Mouse (Mus musculus): Measurements from ENCODE around the gene Slc25a16. TPM values are rescaled to one million over a fixed set of nuclear protein-coding genes. Genes with fewer than 3 reads are reported as not detected.
A peak's percentile ranks its signal among the peaks of the same experiment; 100 is the strongest.

The Slc25a16 gene
- polyA plus RNA-seq, 1 experiment from 2014 or later, result 9.6 TPM

- Histone ChIP-seq H3K4me3 (ENCODE audit: low read depth, low read length) (peak overlapping the region; percentile 95), H3K9ac (ENCODE audit: low read length) (peak overlapping the region; percentile 86), H3K9me3 (ENCODE audit: control insufficient read depth, low read length) (no peaks in the 10 kb centered on the region), H3K4me1 (ENCODE audit: control insufficient read depth, insufficient read depth, low read length) (peaks cover 5% of the 10 kb centered on the region), H3K4me2 (peak overlapping the region; percentile 92), H3K27ac (ENCODE audit: low read depth, low read length) (peak overlapping the region; percentile 67), H3K27me3 (ENCODE audit: control insufficient read depth, insufficient read depth, low read length) (no peaks in the 10 kb centered on the region), H3K36me3 (ENCODE audit: control insufficient read depth, insufficient read depth, low read length) (no peaks in the 10 kb centered on the region)
- no peak for DNase-seq (ENCODE audit: low spot score, missing footprints)
- WGBS, result under 1% methylated on average over 29 of the region's 29 CpGs
- peak; percentile 83 for ATAC-seq (ENCODE audit: low FRiP score)
These were observed 328 bp downstream of the Slc25a16 start for GRCm38 (mm10) chr10:62920766-62921156.

DNA sequence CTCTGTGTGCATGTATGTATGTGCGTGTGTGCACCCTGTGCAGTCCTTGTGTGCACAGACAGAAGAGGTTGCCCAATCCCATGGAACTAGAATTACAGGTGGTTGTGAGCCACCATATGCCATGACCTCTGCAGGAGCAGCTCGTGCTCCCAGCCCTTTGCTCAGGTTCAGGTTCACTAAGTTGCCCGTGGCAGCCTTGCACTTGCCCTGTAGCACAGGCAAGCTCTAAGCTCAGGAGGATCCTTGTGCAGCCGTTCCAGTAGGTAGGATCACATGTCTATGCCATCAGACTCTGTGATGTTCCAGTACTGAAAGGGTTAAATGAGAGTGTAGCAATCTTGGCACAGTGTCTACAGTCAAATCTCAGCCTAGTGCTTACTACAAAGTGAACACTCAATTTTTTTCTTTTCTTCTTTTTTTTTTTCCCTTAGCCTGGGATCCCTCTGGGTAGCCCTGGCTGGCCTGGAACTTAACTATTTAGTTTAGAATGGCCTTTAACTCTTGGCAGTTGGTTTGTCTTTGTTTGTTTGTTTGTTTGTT lies 3.7 kb downstream of the Slc25a16 start:
- Histone ChIP-seq H3K4me1 (ENCODE audit: control insufficient read depth, insufficient read depth, low read length) (peaks cover 5% of the 10 kb centered on the region), H3K9me3 (ENCODE audit: control insufficient read depth, low read length) (no peaks in the 10 kb centered on the region), H3K9ac (ENCODE audit: low read length) (no peak overlapping the region), H3K4me2 (no peak overlapping the region), H3K27me3 (ENCODE audit: control insufficient read depth, insufficient read depth, low read length) (no peaks in the 10 kb centered on the region), H3K4me3 (ENCODE audit: low read depth, low read length) (no peak overlapping the region), H3K27ac (ENCODE audit: low read depth, low read length) (no peak overlapping the region), H3K36me3 (ENCODE audit: control insufficient read depth, insufficient read depth, low read length) (peaks cover 6% of the 10 kb centered on the region; the same call in 1 of the 2 replicates)
- 89% methylated on average over 4 of the region's 4 CpGs for WGBS
- ATAC-seq (ENCODE audit: low FRiP score) (no peak), DNase-seq (ENCODE audit: low spot score, missing footprints) (no peak)

GRCm38 (mm10) chr10:62932381-62932780 lies 11.9 kb downstream of the Slc25a16 start:
- no peaks in the 10 kb centered on the region for H3K27me3 ChIP-seq (ENCODE audit: control insufficient read depth, insufficient read depth, low read length)
- H3K27ac ChIP-seq (ENCODE audit: low read depth, low read length), result no peak overlapping the region
- no peak for ATAC-seq (ENCODE audit: low FRiP score)
- H3K9me3 ChIP-seq (ENCODE audit: control insufficient read depth, low read length), result no peaks in the 10 kb centered on the region
- H3K4me2 ChIP-seq, result no peak overlapping the region
- H3K4me3 ChIP-seq (ENCODE audit: low read depth, low read length), result no peak overlapping the region
- DNase-seq (ENCODE audit: low spot score, missing footprints), result no peak
- H3K9ac ChIP-seq (ENCODE audit: low read length), result no peak overlapping the region
- H3K36me3 ChIP-seq (ENCODE audit: control insufficient read depth, insufficient read depth, low read length), result peaks cover 6% of the 10 kb centered on the region; the same call in 1 of the 2 replicates
- no peaks in the 10 kb centered on the region for H3K4me1 ChIP-seq (ENCODE audit: control insufficient read depth, insufficient read depth, low read length)
- 88% methylated on average over 1 of the region's 1 CpGs for WGBS

GRCm38 (mm10) chr10:62944975-62945580 lies 24.6 kb downstream of the Slc25a16 start:
- no peak for DNase-seq (ENCODE audit: low spot score, missing footprints)
- Histone ChIP-seq H3K4me2 (no peak overlapping the region), H3K9ac (ENCODE audit: low read length) (no peak overlapping the region), H3K4me3 (ENCODE audit: low read depth, low read length) (no peak overlapping the region), H3K4me1 (ENCODE audit: control insufficient read depth, insufficient read depth, low read length) (no peaks in the 10 kb centered on the region), H3K36me3 (ENCODE audit: control insufficient read depth, insufficient read depth, low read length) (peaks cover 2% of the 10 kb centered on the region; the same call in 1 of the 2 replicates), H3K9me3 (ENCODE audit: control insufficient read depth, low read length) (no peaks in the 10 kb centered on the region), H3K27me3 (ENCODE audit: control insufficient read depth, insufficient read depth, low read length) (no peaks in the 10 kb centered on the region), H3K27ac (ENCODE audit: low read depth, low read length) (no peak overlapping the region)
- 86% methylated on average over 10 of the region's 10 CpGs for WGBS
- no peak for ATAC-seq (ENCODE audit: low FRiP score)

DNA sequence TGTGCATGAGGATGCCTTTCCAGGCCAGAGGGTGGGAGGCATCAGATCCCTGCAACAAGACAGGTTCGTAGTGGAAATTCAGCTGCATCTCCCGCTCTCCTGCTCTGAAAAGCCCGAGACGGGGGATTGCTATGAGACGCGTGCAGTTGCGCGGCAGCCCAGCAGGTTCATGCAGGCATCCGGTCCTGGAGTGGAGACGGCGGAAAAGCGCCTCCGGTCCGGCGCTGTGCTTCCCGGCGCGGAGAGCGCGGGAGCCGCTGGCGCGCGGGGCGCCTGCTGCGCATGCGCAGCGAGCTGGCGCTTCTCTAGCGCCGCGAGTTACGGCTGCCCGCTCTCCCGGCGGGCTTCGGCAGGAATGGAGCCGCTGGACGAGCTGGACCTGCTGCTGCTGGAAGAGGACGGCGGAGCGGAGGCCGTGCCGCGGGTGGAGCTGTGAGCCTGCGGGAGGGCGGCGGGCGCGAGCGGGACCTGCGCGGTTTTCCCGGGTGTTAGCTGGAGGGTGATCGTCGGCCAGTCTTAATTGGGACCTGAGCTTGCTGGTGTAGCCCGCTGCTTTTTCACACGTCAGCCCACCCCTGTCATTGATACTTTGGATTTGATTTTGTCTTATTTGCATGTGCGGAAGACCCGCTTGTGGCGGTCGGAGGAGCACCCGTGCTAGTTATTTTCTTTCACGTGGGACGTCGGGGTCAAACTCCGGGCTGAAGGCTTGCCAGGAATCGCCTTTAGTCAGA lies 26.5 kb downstream of the Slc25a16 start, which contains the start of gene Dna2:
Dna2 (plus strand) TSS at position 289 of the 734 bp plus-strand sequence.
- ATAC-seq (ENCODE audit: low FRiP score) (peak; percentile 94), DNase-seq (ENCODE audit: low spot score, missing footprints) (peak; percentile 98)
- no peaks in the 10 kb centered on the region for H3K9me3 ChIP-seq (ENCODE audit: control insufficient read depth, low read length)
- peak within 1 kb of the TSS; percentile 74 for H3K4me2 ChIP-seq
- H3K4me1 ChIP-seq (ENCODE audit: control insufficient read depth, insufficient read depth, low read length), result no peaks in the 10 kb centered on the region
- H3K27me3 ChIP-seq (ENCODE audit: control insufficient read depth, insufficient read depth, low read length), result no peaks in the 10 kb centered on the region
- peak within 1 kb of the TSS; percentile 66 for H3K4me3 ChIP-seq (ENCODE audit: low read depth, low read length)
- peaks cover 6% of the 10 kb centered on the region; the same call in 1 of the 2 replicates for H3K36me3 ChIP-seq (ENCODE audit: control insufficient read depth, insufficient read depth, low read length)
- WGBS, result under 1% methylated on average over 54 of the region's 68 CpGs
- peak within 1 kb of the TSS; percentile 77 for H3K27ac ChIP-seq (ENCODE audit: low read depth, low read length)
- peak within 1 kb of the TSS; percentile 87 for H3K9ac ChIP-seq (ENCODE audit: low read length)

GRCm38 (mm10) chr10:62948551-62948950 lies 28.1 kb downstream of the Slc25a16 start:
- no peak overlapping the region for H3K9ac ChIP-seq (ENCODE audit: low read length)
- H3K27ac ChIP-seq (ENCODE audit: low read depth, low read length), result no peak overlapping the region
- 95% methylated on average over 7 of the region's 7 CpGs for WGBS
- no peaks in the 10 kb centered on the region for H3K27me3 ChIP-seq (ENCODE audit: control insufficient read depth, insufficient read depth, low read length)
- DNase-seq (ENCODE audit: low spot score, missing footprints) (no peak), ATAC-seq (ENCODE audit: low FRiP score) (no peak)
- H3K4me1 ChIP-seq (ENCODE audit: control insufficient read depth, insufficient read depth, low read length), result no peaks in the 10 kb centered on the region
- no peak overlapping the region for H3K4me3 ChIP-seq (ENCODE audit: low read depth, low read length)
- peaks cover 6% of the 10 kb centered on the region; the same call in 1 of the 2 replicates for H3K36me3 ChIP-seq (ENCODE audit: control insufficient read depth, insufficient read depth, low read length)
- no peak overlapping the region for H3K4me2 ChIP-seq
- H3K9me3 ChIP-seq (ENCODE audit: control insufficient read depth, low read length), result no peaks in the 10 kb centered on the region

- Histone ChIP-seq H3K9ac (ENCODE audit: low read length) (no peak overlapping the region), H3K9me3 (ENCODE audit: control insufficient read depth, low read length) (no peaks in the 10 kb centered on the region), H3K36me3 (ENCODE audit: control insufficient read depth, insufficient read depth, low read length) (peaks cover 32% of the 10 kb centered on the region), H3K27me3 (ENCODE audit: control insufficient read depth, insufficient read depth, low read length) (no peaks in the 10 kb centered on the region), H3K4me1 (ENCODE audit: control insufficient read depth, insufficient read depth, low read length) (no peaks in the 10 kb centered on the region), H3K4me2 (no peak overlapping the region), H3K27ac (ENCODE audit: low read depth, low read length) (no peak overlapping the region), H3K4me3 (ENCODE audit: low read depth, low read length) (no peak overlapping the region)
- DNase-seq (ENCODE audit: low spot score, missing footprints) (no peak), ATAC-seq (ENCODE audit: low FRiP score) (no peak)
- WGBS, result 96% methylated on average over 7 of the region's 7 CpGs
These were observed 43.5 kb downstream of the Slc25a16 start for GRCm38 (mm10) chr10:62963956-62964355.

DNA sequence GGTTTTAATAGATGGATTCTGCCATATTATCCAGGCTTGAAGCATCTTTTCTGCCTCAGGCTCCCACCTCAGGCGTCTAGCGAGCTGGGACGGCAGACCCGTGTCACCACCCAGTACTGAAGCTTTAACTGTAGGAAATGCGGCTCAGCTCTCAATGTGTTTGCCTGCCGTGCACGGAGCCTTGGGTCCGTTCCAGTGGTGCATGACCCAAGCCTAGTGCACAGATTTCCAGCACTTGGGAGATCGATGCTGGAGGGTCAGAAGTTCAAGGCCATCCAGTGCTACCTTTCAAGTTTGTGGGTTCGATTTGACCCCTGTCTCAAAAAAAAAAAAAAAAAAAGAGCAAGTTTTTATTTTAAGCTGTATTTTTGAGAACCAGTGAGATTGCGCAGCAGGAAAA lies 45.4 kb downstream of the Slc25a16 start:
- Histone ChIP-seq H3K36me3 (ENCODE audit: control insufficient read depth, insufficient read depth, low read length) (peaks cover 30% of the 10 kb centered on the region), H3K4me2 (no peak overlapping the region), H3K4me3 (ENCODE audit: low read depth, low read length) (no peak overlapping the region), H3K27ac (ENCODE audit: low read depth, low read length) (no peak overlapping the region), H3K9me3 (ENCODE audit: control insufficient read depth, low read length) (no peaks in the 10 kb centered on the region), H3K27me3 (ENCODE audit: control insufficient read depth, insufficient read depth, low read length) (no peaks in the 10 kb centered on the region), H3K4me1 (ENCODE audit: control insufficient read depth, insufficient read depth, low read length) (no peaks in the 10 kb centered on the region), H3K9ac (ENCODE audit: low read length) (no peak overlapping the region)
- ATAC-seq (ENCODE audit: low FRiP score) (no peak), DNase-seq (ENCODE audit: low spot score, missing footprints) (no peak)
- WGBS, result 95% methylated on average over 11 of the region's 11 CpGs

GRCm38 (mm10) chr10:62966291-62966690 lies 45.9 kb downstream of the Slc25a16 start:
- Histone ChIP-seq H3K36me3 (ENCODE audit: control insufficient read depth, insufficient read depth, low read length) (peaks cover 30% of the 10 kb centered on the region), H3K9me3 (ENCODE audit: control insufficient read depth, low read length) (no peaks in the 10 kb centered on the region)

More at GRCm38 (mm10) chr10:62966291-62966690, 45.9 kb downstream of the Slc25a16 start:
- no peak overlapping the region for H3K9ac ChIP-seq (ENCODE audit: low read length)
- ATAC-seq (ENCODE audit: low FRiP score), result no peak
- H3K4me2 ChIP-seq, result no peak overlapping the region
- DNase-seq (ENCODE audit: low spot score, missing footprints), result no peak
- H3K27ac ChIP-seq (ENCODE audit: low read depth, low read length), result no peak overlapping the region
- WGBS, result 96% methylated on average over 15 of the region's 15 CpGs
- no peaks in the 10 kb centered on the region for H3K27me3 ChIP-seq (ENCODE audit: control insufficient read depth, insufficient read depth, low read length)
- no peaks in the 10 kb centered on the region for H3K4me1 ChIP-seq (ENCODE audit: control insufficient read depth, insufficient read depth, low read length)
- H3K4me3 ChIP-seq (ENCODE audit: low read depth, low read length), result no peak overlapping the region

Data from midbrain, embryonic 11.5 days (tissue).